Mouse (Mus musculus) cerebellum, postnatal 10 days (tissue): ENCODE results near the gene Rac3.
A peak's percentile ranks its signal among the peaks of the same experiment; 100 is the strongest.
"Not testable (repeated sequence)": the region's sequence is repeated elsewhere in the genome, so short reads cannot be mapped to it uniquely, and the experiment has no call there.

Source experiments
- DNase-seq, 2 experiments: peaks; one replicate each; pipeline ENCODE4 v3.0.0; 2021; ENCODE audit warnings: mixed read lengths in 2 of 2

Rac3 gene

GRCm38 (mm10) chr11:120729432-120730050 is 8.3 kb downstream of the Rac3 start:
- peak; percentile 41 to 45 for DNase-seq

GRCm38 (mm10) chr11:120730331-120730870 is 9.1 kb downstream of the Rac3 start:
- no peak for DNase-seq

GRCm38 (mm10) chr11:120731395-120731794 is 10.1 kb downstream of the Rac3 start:
- no peak for DNase-seq

- no peak for DNase-seq
These were observed 10.8 kb downstream of the Rac3 start, which contains the start of gene Cbr2 for GRCm38 (mm10) chr11:120731858-120732680. Cbr2 (minus strand) TSS chr11:120732114.

GRCm38 (mm10) chr11:120733521-120733920 is 12.3 kb downstream of the Rac3 start:
- DNase-seq = peak; percentile 9 to 21

GRCm38 (mm10) chr11:120736424-120736823 is 15.2 kb downstream of the Rac3 start:
- no peak for DNase-seq

- no peak for DNase-seq
These were observed 19.7 kb downstream of the Rac3 start for GRCm38 (mm10) chr11:120740981-120741380.

GRCm38 (mm10) chr11:120744121-120744701 is 22.9 kb downstream of the Rac3 start:
- DNase-seq = no peak

GRCm38 (mm10) chr11:120747974-120748373 is 26.7 kb downstream of the Rac3 start:
- no peak for DNase-seq

GRCm38 (mm10) chr11:120749430-120749829 is 28.2 kb downstream of the Rac3 start:
- peak; percentile 43 to 44 for DNase-seq

GRCm38 (mm10) chr11:120751606-120752005 is 30.3 kb downstream of the Rac3 start:
- DNase-seq = no peak

- no peak for DNase-seq
These were observed 39.0 kb downstream of the Rac3 start for GRCm38 (mm10) chr11:120760236-120760635.

GRCm38 (mm10) chr11:120761811-120762671 is 40.8 kb downstream of the Rac3 start:
- DNase-seq = no peak

GRCm38 (mm10) chr11:120762672-120763041 is 41.4 kb downstream of the Rac3 start, which contains the start of gene Hmga1b:
Hmga1b (plus strand) TSS chr11:120762794.
- not testable (repeated sequence) for DNase-seq

GRCm38 (mm10) chr11:120763121-120763999 is 42.1 kb downstream of the Rac3 start:
- not testable (repeated sequence) for DNase-seq

GRCm38 (mm10) chr11:120767023-120767422 is 45.8 kb downstream of the Rac3 start:
- DNase-seq = not testable (repeated sequence)

GRCm38 (mm10) chr11:120768206-120768605 is 46.9 kb downstream of the Rac3 start:
- no peak for DNase-seq

- no peak for DNase-seq
These were observed 51.5 kb downstream of the Rac3 start for GRCm38 (mm10) chr11:120772749-120773148.
